Mouse (Mus musculus): ENCODE results near the gene Notum.

The Notum gene

DNA sequence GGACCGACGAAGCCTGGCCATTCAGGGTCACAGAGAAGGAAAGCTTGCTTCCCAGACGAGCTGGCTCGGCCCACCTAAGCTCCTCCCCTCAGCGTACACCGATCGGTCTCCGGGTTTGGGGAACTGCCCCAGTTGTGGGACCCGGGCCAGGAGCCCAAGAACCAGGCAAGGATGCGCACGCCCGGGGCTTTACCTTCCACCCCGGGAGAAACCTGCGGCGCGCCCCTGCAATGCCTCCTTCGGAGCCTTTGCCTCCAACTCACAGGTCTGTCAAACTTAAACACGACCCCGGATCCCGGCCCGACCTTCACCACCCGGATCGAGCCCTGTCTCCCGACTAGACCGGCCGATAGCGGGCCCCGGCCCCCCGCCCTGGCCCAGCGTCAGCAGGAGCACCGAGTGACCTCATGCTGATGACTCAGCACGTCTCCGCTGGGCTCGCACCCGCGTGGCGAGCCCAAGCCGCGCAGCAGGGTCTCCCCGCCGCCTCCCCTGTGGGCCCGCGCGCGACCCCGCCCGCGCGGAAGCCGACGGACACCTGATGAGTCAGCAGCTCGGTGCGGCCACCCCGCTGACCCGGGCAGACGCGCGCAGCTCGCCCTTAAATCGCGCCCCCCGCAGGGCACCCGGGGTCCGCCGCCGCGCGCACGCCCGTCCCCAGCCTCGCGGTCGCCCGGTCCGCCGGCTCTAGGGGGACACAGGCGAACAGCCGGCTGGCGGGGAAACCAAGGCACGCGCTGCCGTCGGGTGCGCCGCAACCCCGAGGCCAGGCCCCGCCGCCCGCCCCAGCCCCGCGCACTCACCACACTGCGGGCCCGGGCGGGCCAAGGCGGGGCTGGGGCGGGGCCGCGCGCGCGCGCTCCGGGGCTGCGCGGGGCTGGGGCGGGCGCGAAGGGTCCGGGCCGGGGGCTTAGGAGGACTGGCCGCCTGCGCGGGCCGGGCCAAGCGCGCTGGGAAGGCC, 28.1 kb downstream of the Notum start:
- DNase-seq: peak; percentile 78

- no peak for DNase-seq
These were observed 29.1 kb downstream of the Notum start for GRCm38 (mm10) chr11:120631726-120632448.

- DNase-seq: no peak
These were observed 29.9 kb downstream of the Notum start for GRCm38 (mm10) chr11:120630881-120631725.

DNA sequence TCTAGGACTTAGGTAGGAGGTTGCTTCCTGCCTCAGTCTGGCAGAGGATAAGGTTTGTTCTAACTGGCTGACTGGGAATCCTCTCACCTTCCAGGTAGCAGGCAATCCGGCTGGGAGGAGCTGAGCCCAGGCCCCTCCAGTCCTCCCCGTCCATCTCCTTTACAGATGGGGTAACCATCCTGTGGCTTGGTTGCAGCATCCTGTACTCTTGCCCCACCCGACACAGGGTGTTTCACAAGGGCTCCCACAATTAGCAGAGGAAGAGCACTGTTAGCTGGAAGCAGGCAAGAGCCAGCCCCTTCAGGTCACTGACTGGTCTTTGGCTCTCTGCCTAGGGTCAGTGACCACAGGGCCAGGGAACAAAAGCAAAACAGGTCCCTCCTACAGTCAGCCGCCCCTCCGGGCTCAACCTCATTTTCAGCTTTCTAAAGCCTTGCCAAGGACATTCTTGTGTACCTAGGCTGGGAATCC, 30.5 kb downstream of the Notum start:
- DNase-seq: no peak

DNA sequence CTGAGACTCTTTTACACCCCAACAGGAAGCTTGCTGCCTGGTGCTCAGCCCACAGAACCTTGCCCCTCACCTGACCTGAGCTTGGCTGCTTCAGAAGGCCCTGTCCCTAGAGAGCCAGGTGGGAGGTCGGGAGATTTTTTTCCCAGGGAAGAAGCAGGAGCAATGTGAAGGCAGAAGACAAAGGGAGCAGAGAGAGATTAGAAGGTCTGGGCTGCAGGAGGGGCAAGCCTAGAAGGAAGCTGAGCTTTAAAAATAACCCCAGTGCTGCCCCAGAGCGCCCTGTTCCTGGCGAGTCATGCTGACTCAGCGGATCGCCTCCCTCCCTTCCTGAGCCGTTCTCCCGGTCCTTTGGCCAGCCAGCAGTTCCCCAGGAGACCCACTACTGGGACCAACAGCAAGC, 31.1 kb downstream of the Notum start:
- DNase-seq: no peak

DNA sequence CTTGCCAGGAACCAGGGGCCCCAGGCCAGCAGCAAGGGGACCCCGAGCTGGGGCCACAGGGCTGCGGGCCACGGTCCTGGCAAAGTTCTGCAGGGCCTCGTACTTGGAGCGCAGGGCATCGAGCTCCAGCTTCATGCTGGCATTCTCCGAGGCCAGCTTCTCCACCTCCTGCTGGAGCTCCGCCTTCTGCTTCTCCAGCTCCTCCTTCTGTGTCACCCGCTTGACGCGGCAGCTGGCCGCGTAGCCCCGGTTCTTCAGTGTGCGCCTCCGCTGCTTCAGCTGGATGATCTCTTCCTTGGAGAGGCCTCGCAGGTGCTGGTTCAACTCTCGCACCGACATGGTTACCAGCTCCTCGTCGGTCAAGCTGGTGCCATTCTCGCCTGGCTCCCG, 31.6 kb downstream of the Notum start:
- no peak for DNase-seq

DNA sequence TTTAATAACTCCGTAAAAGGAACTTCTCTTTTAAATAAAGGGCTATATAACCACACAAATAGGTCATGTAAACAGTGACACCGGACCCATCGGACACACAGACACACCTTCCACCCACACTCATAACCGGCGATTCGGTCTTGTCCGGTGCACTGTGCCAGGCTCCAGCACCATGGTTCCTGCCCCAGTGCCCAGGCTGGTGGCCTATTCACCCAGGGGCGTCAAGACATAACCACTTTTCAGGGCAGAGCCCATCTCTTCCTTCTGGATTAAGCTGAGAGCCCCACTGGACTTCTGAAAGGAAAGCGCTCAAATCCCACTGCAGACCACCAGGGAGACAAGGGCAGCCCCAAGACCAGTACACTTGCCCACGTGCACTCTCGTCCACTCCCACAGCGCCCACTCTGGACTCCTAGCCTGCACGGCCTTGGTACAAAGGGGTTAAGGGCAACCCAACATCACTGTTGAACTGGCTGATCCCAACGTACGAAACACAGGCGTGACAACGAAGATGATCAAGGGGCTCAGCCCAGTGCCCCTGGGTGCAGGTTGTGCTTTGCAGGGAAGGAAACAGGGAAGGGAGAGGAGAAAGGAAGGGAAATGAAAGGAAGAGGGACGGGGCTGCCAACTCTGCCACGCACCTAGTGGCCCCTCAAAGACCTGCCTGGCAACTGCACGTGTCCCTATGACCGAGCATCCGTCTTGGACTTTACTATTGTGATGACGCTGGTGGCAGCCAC, 32.2 kb downstream of the Notum start:
- DNase-seq: no peak

DNA sequence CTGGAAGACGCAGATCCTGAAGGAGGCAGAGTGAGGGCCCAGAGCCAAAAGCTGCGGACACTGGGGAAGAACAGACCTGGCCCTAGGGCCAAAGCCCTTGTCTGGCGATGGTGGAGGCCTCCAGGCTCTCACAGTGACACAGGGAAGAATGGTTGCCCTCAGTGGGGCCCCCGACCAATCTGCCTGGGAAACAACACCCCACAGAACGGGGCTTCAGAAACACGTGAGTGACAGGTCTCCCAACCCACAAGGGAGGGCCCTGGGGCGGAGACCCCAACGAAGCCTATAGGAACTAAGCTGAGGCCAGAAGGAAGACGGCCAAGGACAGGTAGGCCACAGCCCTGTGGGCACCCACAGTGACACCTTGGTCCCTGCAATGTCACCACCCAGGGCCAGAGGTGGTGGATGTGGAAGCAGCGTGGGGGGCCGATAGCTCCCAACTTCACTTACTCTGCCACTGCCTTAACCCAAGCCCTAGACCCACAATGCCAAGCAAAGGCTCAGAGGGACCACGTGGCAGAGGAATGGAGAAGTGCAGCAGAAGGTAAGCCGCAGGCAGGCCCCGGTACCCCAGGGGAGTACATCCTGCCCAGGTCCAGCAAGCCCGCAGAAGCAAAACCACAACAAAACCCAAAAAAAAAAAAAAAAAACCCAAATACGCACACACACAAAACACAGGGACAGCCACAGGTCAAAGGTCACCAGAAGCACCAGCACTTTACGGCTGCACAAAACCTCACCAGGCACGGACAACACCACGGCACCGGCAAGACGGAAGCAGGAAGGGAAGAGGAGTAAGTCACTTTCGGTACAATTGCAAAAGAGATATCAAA, 33.3 kb downstream of the Notum start:
- no peak for DNase-seq

GRCm38 (mm10) chr11:120626785-120627467, 34.0 kb downstream of the Notum start:
- no peak for DNase-seq

GRCm38 (mm10) chr11:120625152-120625775, 35.7 kb downstream of the Notum start, which contains the start of gene Sirt7:
Gene Sirt7, minus strand, starts transcription at chr11:120625240.
- no peak for DNase-seq

GRCm38 (mm10) chr11:120624680-120625111, 36.3 kb downstream of the Notum start:
- peak; percentile 92 for DNase-seq

- DNase-seq: peak; percentile 56
These were observed 36.9 kb downstream of the Notum start for GRCm38 (mm10) chr11:120623961-120624679.

GRCm38 (mm10) chr11:120622805-120623204, 38.2 kb downstream of the Notum start:
- DNase-seq: no peak

GRCm38 (mm10) chr11:120620195-120620594, 40.8 kb downstream of the Notum start:
- no peak for DNase-seq

GRCm38 (mm10) chr11:120618619-120619535, 42.1 kb downstream of the Notum start:
- DNase-seq: no peak

- peak; percentile 94 for DNase-seq
These were observed 43.4 kb downstream of the Notum start, which contains the start of gene Pcyt2 for GRCm38 (mm10) chr11:120617519-120618112. Gene Pcyt2, minus strand, starts transcription at chr11:120617936.

- peak; percentile 12 for DNase-seq
These were observed 44.2 kb downstream of the Notum start for GRCm38 (mm10) chr11:120616617-120617294.

Measured in retina, postnatal 1 day (tissue).